Mouse (Mus musculus) right cerebral cortex, postnatal 10 days (tissue): ENCODE measurements around the gene Dnajb9.
"Not testable (repeated sequence)": the region's sequence is repeated elsewhere in the genome, so short reads cannot be mapped to it uniquely, and the experiment has no call there.

Experiments used
- DNase-seq, 2 experiments: peaks; one replicate each; pipeline ENCODE4 v3.0.0; 2021; ENCODE audit warnings: low spot score in 2 of 2

The Dnajb9 gene

GRCm38 (mm10) chr12:44209824-44210752 lies at the start of gene Dnajb9:
Gene Dnajb9 (minus strand): TSS chr12:44210326.
- peak; percentile 100 for DNase-seq

DNA sequence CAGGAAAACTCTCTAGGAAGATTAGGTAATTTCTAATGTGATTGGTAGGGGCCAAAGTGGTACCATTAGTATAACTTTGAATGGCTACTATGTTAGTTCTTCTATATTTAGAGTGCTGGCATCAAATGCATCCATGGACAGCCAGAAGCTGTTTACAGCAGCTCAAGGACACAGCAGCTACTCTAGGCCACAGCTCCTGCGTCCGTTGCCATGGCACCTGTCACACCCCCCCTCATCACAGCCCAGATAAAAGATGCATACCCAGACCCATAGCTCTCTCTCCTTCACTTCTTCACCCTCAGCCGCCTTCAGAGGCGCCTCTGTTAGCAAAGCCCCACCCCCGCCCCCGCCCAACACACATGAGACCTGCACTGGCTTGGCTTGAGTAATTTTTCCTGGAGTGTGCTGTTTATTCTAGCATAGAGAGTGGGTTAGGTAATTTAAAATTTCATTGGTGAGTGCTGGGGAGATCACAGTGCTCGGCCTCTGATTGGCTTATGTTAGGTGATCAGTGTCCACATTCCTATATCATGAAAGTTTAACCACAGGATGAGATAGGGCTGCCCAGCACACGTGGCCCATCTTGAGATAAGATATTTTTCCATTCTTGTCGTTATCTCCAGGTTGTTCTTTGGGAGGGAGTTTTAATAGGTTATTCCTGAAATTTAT lies 38.3 kb upstream of the Dnajb9 start:
- DNase-seq, result no peak

DNA sequence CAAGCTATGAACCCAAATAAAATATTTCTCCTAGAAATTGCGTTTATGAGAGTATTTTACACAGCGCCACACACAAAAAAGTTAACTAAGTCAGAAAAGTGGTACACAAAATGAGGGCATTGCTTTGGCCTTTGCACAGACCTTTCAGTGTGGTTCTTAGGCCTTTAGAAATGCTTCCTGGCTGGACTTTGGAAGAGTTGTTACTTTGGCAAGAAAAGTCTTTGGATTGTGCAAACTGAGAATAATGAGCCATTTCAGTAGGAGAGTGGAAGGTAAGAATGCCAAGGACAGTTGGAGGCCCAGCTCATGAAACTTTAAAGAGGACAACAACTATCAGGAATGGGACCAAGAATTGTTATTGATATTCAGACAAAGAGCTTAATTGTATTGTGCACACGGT lies 35.6 kb upstream of the Dnajb9 start:
- DNase-seq, result no peak

- DNase-seq, result no peak
Measured at GRCm38 (mm10) chr12:44242407-44242806, 32.3 kb upstream of the Dnajb9 start.

GRCm38 (mm10) chr12:44241090-44241489 lies 31.0 kb upstream of the Dnajb9 start:
- no peak for DNase-seq

DNA sequence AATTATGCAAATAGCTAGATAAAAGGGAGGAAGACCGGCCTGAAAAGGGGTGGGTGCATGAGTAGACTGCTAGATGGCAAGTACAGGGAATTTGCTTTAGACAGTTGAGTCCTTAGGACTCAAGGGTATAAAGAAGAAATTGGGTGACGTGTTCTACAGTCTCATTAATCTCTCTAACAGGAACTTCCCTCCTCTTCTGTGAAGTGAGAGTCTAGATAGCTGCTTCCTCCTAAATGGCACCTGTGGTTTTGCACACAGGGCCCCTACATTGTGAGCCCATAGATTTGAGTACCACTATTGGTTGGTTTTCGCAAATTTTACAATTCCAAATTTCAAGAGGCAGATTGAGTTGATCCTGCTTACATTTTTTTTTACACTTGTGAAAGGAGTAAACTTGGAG lies 14.5 kb upstream of the Dnajb9 start:
- DNase-seq, result no peak

- no peak for DNase-seq
Measured at GRCm38 (mm10) chr12:44223044-44223443, 12.9 kb upstream of the Dnajb9 start.

DNA sequence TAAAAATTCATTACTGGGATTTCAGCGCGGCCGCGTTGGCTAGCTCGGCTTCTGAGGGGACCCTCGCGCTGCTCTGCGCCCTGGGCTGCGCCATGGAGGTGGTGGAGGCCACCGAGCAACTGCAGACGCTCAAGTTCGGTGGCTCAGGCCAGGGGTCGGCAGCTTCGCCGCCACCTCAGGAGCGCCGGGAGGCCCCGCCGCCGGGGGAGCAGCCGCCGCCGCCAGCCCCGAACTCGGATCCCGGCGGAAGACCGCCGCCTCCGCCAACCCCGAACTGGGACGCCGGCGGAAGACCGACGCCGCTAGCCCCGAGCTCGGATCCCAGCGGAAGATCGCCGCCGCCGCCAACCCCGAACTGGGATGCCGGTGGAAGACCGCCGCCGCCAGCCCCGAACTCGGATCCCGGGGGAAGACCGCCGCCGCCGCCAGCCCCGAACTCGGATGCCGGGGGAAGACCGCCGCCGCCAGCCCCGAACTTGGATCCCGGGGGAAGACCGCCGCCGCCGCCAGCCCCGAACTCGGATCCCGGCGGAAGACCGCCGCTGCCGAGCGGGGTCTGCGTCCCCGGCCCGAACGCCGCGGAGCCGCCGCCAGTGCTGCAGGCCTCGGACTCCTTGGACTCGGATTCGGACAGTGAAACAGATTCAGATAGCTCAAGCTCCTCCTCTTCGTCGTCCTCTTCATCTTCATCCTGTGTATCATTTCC lies 11.7 kb upstream of the Dnajb9 start:
- DNase-seq, result peak in 1 of 2 experiments; percentile 32

- DNase-seq, result not testable (repeated sequence)
Measured at GRCm38 (mm10) chr12:44221070-44221469, 10.9 kb upstream of the Dnajb9 start, which contains the start of gene Pnpla8. Gene Pnpla8 (plus strand): TSS chr12:44221370.

DNA sequence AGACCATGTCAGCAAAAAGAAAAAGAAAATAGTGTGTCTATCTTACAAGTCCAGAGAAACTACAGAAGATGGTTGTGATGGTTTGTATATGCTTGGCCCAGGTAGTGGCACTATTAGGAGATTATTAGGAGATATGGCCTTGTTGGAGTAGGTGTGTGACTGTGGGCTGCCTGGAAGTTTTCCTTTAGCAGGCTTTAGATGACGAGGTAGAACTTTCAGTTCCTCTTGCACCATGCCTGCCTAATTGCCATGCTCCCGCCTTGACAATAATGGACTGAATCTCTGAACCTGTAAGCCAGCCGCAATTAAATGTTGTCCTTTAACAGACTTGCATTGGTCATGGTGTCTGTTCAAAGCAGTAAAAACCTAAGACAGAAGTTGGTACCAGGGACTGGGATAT lies 1.4 kb upstream of the Dnajb9 start:
- no peak for DNase-seq

GRCm38 (mm10) chr12:44209141-44209823 lies 844 bp downstream of the Dnajb9 start:
- peak; percentile 59 to 61 for DNase-seq

DNA sequence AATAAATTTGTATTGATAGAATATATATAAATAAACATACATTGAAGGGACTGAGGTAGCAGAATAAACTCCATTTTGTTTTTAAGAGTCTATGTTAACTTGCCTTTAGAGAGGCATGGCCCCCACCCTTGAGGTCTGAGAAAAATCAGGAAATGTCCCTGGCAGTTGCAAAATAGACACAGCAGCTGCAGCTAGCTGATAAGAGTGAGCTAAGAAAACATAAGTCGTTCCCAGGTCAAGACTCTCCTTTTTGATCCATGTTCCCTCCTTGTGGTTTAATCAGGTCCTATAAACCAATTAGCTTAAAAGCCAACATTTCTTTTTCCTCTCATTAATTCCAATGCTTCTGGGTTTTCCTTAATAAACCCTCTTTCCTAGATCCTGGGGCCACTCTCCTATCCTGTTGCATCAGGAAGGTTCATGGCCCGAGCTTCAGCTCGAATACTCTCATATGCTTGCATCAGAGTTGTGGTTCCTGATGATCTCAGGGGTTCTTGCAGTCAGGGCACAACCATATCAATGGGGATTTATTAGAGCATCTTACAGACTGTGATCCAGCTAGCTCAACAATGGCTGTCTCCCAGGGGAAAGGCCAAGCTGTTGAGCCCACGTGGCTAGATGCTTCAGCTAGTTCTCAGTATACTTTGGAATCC lies 12.1 kb downstream of the Dnajb9 start:
- DNase-seq, result no peak

GRCm38 (mm10) chr12:44181081-44181982 lies 28.8 kb downstream of the Dnajb9 start:
- peak; percentile 82 to 84 for DNase-seq

DNA sequence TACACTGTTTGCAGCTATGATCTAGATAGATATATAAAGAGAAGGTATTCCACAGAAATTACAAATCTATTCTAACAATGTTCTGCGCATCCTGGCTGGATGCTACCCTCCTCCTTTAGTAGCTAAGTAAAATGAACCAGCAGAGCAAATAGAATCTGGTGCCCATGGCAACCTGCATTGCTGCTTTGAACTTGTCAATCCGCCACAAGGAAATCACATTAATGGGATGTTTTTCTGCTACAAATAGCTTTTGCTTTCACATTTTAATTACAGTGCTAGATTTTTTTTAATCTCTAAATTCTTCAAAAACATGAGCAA lies 33.1 kb downstream of the Dnajb9 start:
- DNase-seq, result peak; percentile 35 to 76

DNA sequence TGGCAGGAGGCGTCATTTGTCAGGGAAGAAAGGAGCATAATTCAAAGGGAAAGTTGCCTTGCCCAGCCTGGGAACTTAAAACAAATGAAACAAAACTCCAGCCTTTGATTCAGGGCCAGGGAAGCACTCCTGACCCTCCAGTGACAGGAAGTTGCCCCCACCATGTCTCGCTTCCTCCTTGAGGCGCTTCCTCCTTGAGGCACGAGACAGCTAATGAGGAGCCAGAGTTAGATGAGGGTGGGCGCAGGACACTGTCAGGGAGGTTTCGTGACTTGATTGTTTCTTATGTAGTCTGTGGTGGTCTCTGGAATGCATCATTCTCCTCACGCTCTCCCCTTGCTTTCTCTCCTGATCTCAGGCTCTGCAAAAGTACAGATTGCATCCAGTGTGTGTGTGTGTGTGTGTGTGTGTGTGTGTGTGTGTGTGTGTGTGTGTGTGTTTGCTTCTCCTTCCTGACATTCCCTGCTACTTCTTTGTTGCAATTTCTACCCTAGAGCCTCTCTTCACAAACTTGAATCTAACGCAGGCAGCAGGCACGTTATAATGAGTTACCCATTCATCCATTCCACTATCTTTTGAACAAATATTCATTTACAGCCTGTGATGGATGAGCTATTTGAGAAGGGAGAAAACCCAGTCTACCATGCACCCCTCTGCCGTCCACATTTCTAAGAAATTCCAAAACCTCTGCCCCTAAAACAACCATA lies 33.6 kb downstream of the Dnajb9 start:
- DNase-seq, result peak in 1 of 2 experiments; percentile 30

- DNase-seq, result peak; percentile 45 to 48
Measured at GRCm38 (mm10) chr12:44166949-44167348, 43.2 kb downstream of the Dnajb9 start.

- no peak for DNase-seq
Measured at GRCm38 (mm10) chr12:44159349-44159748, 50.8 kb downstream of the Dnajb9 start.
